Mouse (Mus musculus): Measurements from ENCODE around the gene Add3. TPM values are rescaled to one million over a fixed set of nuclear protein-coding genes. Genes with fewer than 3 reads are reported as not detected.

Gene Add3
- polyA plus RNA-seq, 1 experiment, result 25.5 TPM

GRCm38 (mm10) chr19:53145075-53145474, 4.8 kb downstream of the Add3 start:
- Histone ChIP-seq H3K4me1 (ENCODE audit: control insufficient read depth, insufficient read depth, low read length) (peaks cover 5% of the 10 kb centered on the region), H3K4me3 (ENCODE audit: insufficient read depth, low read length) (no peak overlapping the region), H3K27ac (ENCODE audit: insufficient read depth, low read depth, low read length) (no peak overlapping the region)
- no peak for TF ChIP-seq CTCF (IDR thresholded peaks at IDR 0.05; ENCODE audit: low read depth, low read length)
- TF ChIP-seq POLR2A (IDR thresholded peaks at IDR 0.05; ENCODE audit: borderline replicate concordance, low read depth, low read length), result no peak

GRCm38 (mm10) chr19:53149381-53149780, 9.1 kb downstream of the Add3 start:
- Histone ChIP-seq H3K4me1 (ENCODE audit: control insufficient read depth, insufficient read depth, low read length) (peaks cover 4% of the 10 kb centered on the region; the same call in 1 of the 2 replicates), H3K27ac (ENCODE audit: insufficient read depth, low read depth, low read length) (no peak overlapping the region), H3K4me3 (ENCODE audit: insufficient read depth, low read length) (no peak overlapping the region)
- TF ChIP-seq POLR2A (IDR thresholded peaks at IDR 0.05; ENCODE audit: borderline replicate concordance, low read depth, low read length) (no peak), CTCF (IDR thresholded peaks at IDR 0.05; ENCODE audit: low read depth, low read length) (no peak)

- Histone ChIP-seq H3K4me3 (ENCODE audit: insufficient read depth, low read length) (no peak overlapping the region), H3K4me1 (ENCODE audit: control insufficient read depth, insufficient read depth, low read length) (peaks cover 17% of the 10 kb centered on the region), H3K27ac (ENCODE audit: insufficient read depth, low read depth, low read length) (no peak overlapping the region)
- TF ChIP-seq POLR2A (IDR thresholded peaks at IDR 0.05; ENCODE audit: borderline replicate concordance, low read depth, low read length), result no peak
- TF ChIP-seq CTCF (IDR thresholded peaks at IDR 0.05; ENCODE audit: low read depth, low read length), result no peak
Measured at GRCm38 (mm10) chr19:53152451-53152850, 12.2 kb downstream of the Add3 start.

GRCm38 (mm10) chr19:53153096-53153495, 12.9 kb downstream of the Add3 start:
- TF ChIP-seq POLR2A (IDR thresholded peaks at IDR 0.05; ENCODE audit: borderline replicate concordance, low read depth, low read length) (no peak), CTCF (IDR thresholded peaks at IDR 0.05; ENCODE audit: low read depth, low read length) (no peak)
- no peak overlapping the region for H3K4me3 ChIP-seq (ENCODE audit: insufficient read depth, low read length)
- H3K4me1 ChIP-seq (ENCODE audit: control insufficient read depth, insufficient read depth, low read length), result peaks cover 21% of the 10 kb centered on the region

GRCm38 (mm10) chr19:53154156-53154555, 13.9 kb downstream of the Add3 start:
- no peak for TF ChIP-seq CTCF (IDR thresholded peaks at IDR 0.05; ENCODE audit: low read depth, low read length)
- no peak for TF ChIP-seq POLR2A (IDR thresholded peaks at IDR 0.05; ENCODE audit: borderline replicate concordance, low read depth, low read length)

More at GRCm38 (mm10) chr19:53153096-53153495, 12.9 kb downstream of the Add3 start:
- no peak overlapping the region for H3K27ac ChIP-seq (ENCODE audit: insufficient read depth, low read depth, low read length)

GRCm38 (mm10) chr19:53156361-53156760, 16.1 kb downstream of the Add3 start:
- Histone ChIP-seq H3K27ac (ENCODE audit: insufficient read depth, low read depth, low read length) (no peak overlapping the region), H3K4me3 (ENCODE audit: insufficient read depth, low read length) (no peak overlapping the region), H3K4me1 (ENCODE audit: control insufficient read depth, insufficient read depth, low read length) (peaks cover 19% of the 10 kb centered on the region)
- no peak for TF ChIP-seq CTCF (IDR thresholded peaks at IDR 0.05; ENCODE audit: low read depth, low read length)
- TF ChIP-seq POLR2A (IDR thresholded peaks at IDR 0.05; ENCODE audit: borderline replicate concordance, low read depth, low read length), result no peak

More at GRCm38 (mm10) chr19:53154156-53154555, 13.9 kb downstream of the Add3 start:
- H3K27ac ChIP-seq (ENCODE audit: insufficient read depth, low read depth, low read length), result no peak overlapping the region
- H3K4me1 ChIP-seq (ENCODE audit: control insufficient read depth, insufficient read depth, low read length), result peaks cover 19% of the 10 kb centered on the region
- no peak overlapping the region for H3K4me3 ChIP-seq (ENCODE audit: insufficient read depth, low read length)

- Histone ChIP-seq H3K4me1 (ENCODE audit: control insufficient read depth, insufficient read depth, low read length) (peaks cover 19% of the 10 kb centered on the region), H3K27ac (ENCODE audit: insufficient read depth, low read depth, low read length) (no peak overlapping the region), H3K4me3 (ENCODE audit: insufficient read depth, low read length) (no peak overlapping the region)
- no peak for TF ChIP-seq CTCF (IDR thresholded peaks at IDR 0.05; ENCODE audit: low read depth, low read length)
- TF ChIP-seq POLR2A (IDR thresholded peaks at IDR 0.05; ENCODE audit: borderline replicate concordance, low read depth, low read length), result no peak
Measured at GRCm38 (mm10) chr19:53157176-53157575, 16.9 kb downstream of the Add3 start.

GRCm38 (mm10) chr19:53159351-53159750, 19.1 kb downstream of the Add3 start:
- TF ChIP-seq POLR2A (IDR thresholded peaks at IDR 0.05; ENCODE audit: borderline replicate concordance, low read depth, low read length) (no peak), CTCF (IDR thresholded peaks at IDR 0.05; ENCODE audit: low read depth, low read length) (no peak)
- no peak overlapping the region for H3K4me3 ChIP-seq (ENCODE audit: insufficient read depth, low read length)
- H3K4me1 ChIP-seq (ENCODE audit: control insufficient read depth, insufficient read depth, low read length), result peaks cover 20% of the 10 kb centered on the region
- no peak overlapping the region for H3K27ac ChIP-seq (ENCODE audit: insufficient read depth, low read depth, low read length)

- Histone ChIP-seq H3K4me1 (ENCODE audit: control insufficient read depth, insufficient read depth, low read length) (peaks cover 5% of the 10 kb centered on the region), H3K4me3 (ENCODE audit: insufficient read depth, low read length) (no peak overlapping the region), H3K27ac (ENCODE audit: insufficient read depth, low read depth, low read length) (no peak overlapping the region)
- TF ChIP-seq CTCF (IDR thresholded peaks at IDR 0.05; ENCODE audit: low read depth, low read length) (no peak), POLR2A (IDR thresholded peaks at IDR 0.05; ENCODE audit: borderline replicate concordance, low read depth, low read length) (no peak)
Measured at GRCm38 (mm10) chr19:53162927-53163326, 22.7 kb downstream of the Add3 start.

GRCm38 (mm10) chr19:53164645-53165044, 24.4 kb downstream of the Add3 start:
- H3K27ac ChIP-seq (ENCODE audit: insufficient read depth, low read depth, low read length), result no peak overlapping the region
- no peak overlapping the region for H3K4me3 ChIP-seq (ENCODE audit: insufficient read depth, low read length)
- peaks cover 10% of the 10 kb centered on the region for H3K4me1 ChIP-seq (ENCODE audit: control insufficient read depth, insufficient read depth, low read length)
- TF ChIP-seq POLR2A (IDR thresholded peaks at IDR 0.05; ENCODE audit: borderline replicate concordance, low read depth, low read length), result no peak
- TF ChIP-seq CTCF (IDR thresholded peaks at IDR 0.05; ENCODE audit: low read depth, low read length), result no peak
